Mouse (Mus musculus): ENCODE data around the gene Ace. TPM values are rescaled to one million over a fixed set of nuclear protein-coding genes. Genes with fewer than 3 reads are reported as not detected.

The Ace gene
- polyA plus RNA-seq (2014; fragmentation: Illumina TruSeq; extraction: RNeasy Lipid Tissue Mini Kit (QIAGEN cat#74804); ENCODE audit: low read depth, low replicate concordance) = 50.4 TPM

GRCm38 (mm10) chr11:105967741-105968574 lies at the start of gene Ace:
Ace (plus strand) TSS chr11:105967945.

GRCm38 (mm10) chr11:105952911-105953386 lies 14.8 kb upstream of the Ace start, which contains the start of gene Cyb561:
Cyb561 (minus strand) TSS chr11:105953336.

GRCm38 (mm10) chr11:105994375-105994774 lies 26.6 kb downstream of the Ace start, which contains the start of gene Ace3:
Ace3 (plus strand) TSS chr11:105994675.

GRCm38 (mm10) chr11:106007821-106008220 lies 40.1 kb downstream of the Ace start, which contains the start of gene Kcnh6:
Kcnh6 (plus strand) TSS chr11:106008124.

GRCm38 (mm10) chr11:106036548-106037417 lies 69.0 kb downstream of the Ace start, which contains the start of gene Dcaf7:
Dcaf7 (plus strand) TSS chr11:106036872.

Other genes starting within 250 kb of the Ace start
- 13.5 TPM for gene Cyb561, start 14.6 kb upstream of the Ace start, polyA plus RNA-seq (2014; fragmentation: Illumina TruSeq; extraction: RNeasy Lipid Tissue Mini Kit (QIAGEN cat#74804); ENCODE audit: low read depth, low replicate concordance)
- gene Ace3, start 26.7 kb downstream of the Ace start, polyA plus RNA-seq (2014; fragmentation: Illumina TruSeq; extraction: RNeasy Lipid Tissue Mini Kit (QIAGEN cat#74804); ENCODE audit: low read depth, low replicate concordance) = not detected
- not detected for gene Kcnh6, start 40.2 kb downstream of the Ace start, polyA plus RNA-seq (2014; fragmentation: Illumina TruSeq; extraction: RNeasy Lipid Tissue Mini Kit (QIAGEN cat#74804); ENCODE audit: low read depth, low replicate concordance)
- 26.0 TPM for gene Dcaf7, start 68.9 kb downstream of the Ace start, polyA plus RNA-seq (2014; fragmentation: Illumina TruSeq; extraction: RNeasy Lipid Tissue Mini Kit (QIAGEN cat#74804); ENCODE audit: low read depth, low replicate concordance)
- gene Taco1, start 98.1 kb downstream of the Ace start, polyA plus RNA-seq (2014; fragmentation: Illumina TruSeq; extraction: RNeasy Lipid Tissue Mini Kit (QIAGEN cat#74804); ENCODE audit: low read depth, low replicate concordance) = 13.6 TPM
- 8.2 TPM for gene Map3k3, start 116.7 kb downstream of the Ace start, polyA plus RNA-seq (2014; fragmentation: Illumina TruSeq; extraction: RNeasy Lipid Tissue Mini Kit (QIAGEN cat#74804); ENCODE audit: low read depth, low replicate concordance)
- not detected for gene Gm10840, start 192.9 kb downstream of the Ace start, polyA plus RNA-seq (2014; fragmentation: Illumina TruSeq; extraction: RNeasy Lipid Tissue Mini Kit (QIAGEN cat#74804); ENCODE audit: low read depth, low replicate concordance)
- 2.9 TPM for gene Limd2, start 192.9 kb downstream of the Ace start, polyA plus RNA-seq (2014; fragmentation: Illumina TruSeq; extraction: RNeasy Lipid Tissue Mini Kit (QIAGEN cat#74804); ENCODE audit: low read depth, low replicate concordance)
- gene Strada, start 234.2 kb downstream of the Ace start, polyA plus RNA-seq (2014; fragmentation: Illumina TruSeq; extraction: RNeasy Lipid Tissue Mini Kit (QIAGEN cat#74804); ENCODE audit: low read depth, low replicate concordance) = 9.5 TPM
- gene Ccdc47, start 248.4 kb downstream of the Ace start, polyA plus RNA-seq (2014; fragmentation: Illumina TruSeq; extraction: RNeasy Lipid Tissue Mini Kit (QIAGEN cat#74804); ENCODE audit: low read depth, low replicate concordance) = 171 TPM
- gene Ddx42, start 249.0 kb downstream of the Ace start, polyA plus RNA-seq (2014; fragmentation: Illumina TruSeq; extraction: RNeasy Lipid Tissue Mini Kit (QIAGEN cat#74804); ENCODE audit: low read depth, low replicate concordance) = 35.0 TPM

Data from kidney, adult 10 weeks (tissue).